ENCODE assay signal across 8 mouse cellular contexts in the genomic region with DNA sequence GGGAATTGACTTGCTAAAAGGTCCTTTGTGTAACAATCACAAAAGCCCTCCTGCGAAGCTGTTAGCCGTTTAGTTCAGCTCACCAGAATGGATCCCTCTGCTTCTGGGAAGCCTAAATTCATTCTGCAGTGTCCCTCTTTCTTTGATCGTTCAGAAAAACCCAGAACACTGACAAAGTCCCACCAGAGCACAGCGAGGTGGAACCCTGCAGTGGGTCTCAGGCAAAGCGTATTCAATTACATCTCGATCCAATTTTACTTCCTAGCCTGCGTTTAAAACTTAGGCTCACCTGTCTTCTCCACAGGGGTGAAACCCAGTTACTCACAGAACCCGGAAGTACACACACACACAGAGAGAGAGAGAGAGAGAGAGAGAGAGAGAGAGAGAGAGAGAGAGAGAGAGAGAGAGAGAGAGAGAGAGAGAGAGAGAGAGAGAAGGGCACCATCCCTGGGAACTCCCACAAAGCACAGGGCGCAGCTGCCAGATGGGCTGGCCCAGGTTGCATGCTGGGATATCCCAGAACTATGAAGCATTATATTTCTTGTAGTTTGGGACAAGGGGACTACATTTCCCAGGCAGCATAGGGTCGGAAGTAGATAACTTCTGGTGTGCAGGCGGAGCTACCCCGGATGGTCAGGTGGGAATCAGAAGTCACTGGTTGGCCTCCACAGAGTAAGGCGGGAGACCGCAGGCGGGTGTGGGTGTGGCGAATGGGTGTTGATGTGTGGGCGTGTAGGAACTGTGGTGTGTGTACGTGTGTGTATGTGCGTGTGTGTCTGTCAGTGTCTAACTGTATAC. TPM values are rescaled to one million over a fixed set of nuclear protein-coding genes. Genes with fewer than 3 reads are reported as not detected.
DNase-seq lines count a peak whose midpoint lies in the region; ATAC-seq and TF ChIP-seq lines count a peak whose summit lies in the region.

A gene (plus strand): TSS at position 526 of the 798 bp plus-strand sequence.

- H3K4me3 ChIP-seq in C2C12 (ENCODE audit: insufficient read depth, poor library complexity, severe bottlenecking) (peak within 1 kb of the TSS; percentile 30), myocyte (peak within 1 kb of the TSS; percentile 43)
- H3K4me3 ChIP-seq in erythroblast, embryonic 14.5 days (replicated peaks): peak within 1 kb of the TSS; percentile 69
- H3K4me3 ChIP-seq in heart, embryonic 11.5 days (ENCODE audit: low read depth, low read length): peak within 1 kb of the TSS; percentile 58
- H3K4me3 ChIP-seq in kidney, embryonic 16.5 days (ENCODE audit: low read length): peak within 1 kb of the TSS; percentile 49
- H3K4me3 ChIP-seq in liver, adult 2 months (ENCODE audit: insufficient read depth, low read depth, low read length): peak within 1 kb of the TSS; percentile 56

- no peaks in the 10 kb centered on the region for H3K79me3 ChIP-seq in C2C12 (ENCODE audit: low read depth)

- DNase-seq in brain, embryonic 14.5 days (ENCODE audit: low read depth): peak; percentile 99
- peak; percentile 100 for DNase-seq in liver, adult 2 months (ENCODE audit: extremely low read depth, low read depth, low spot score)
- peak; percentile 97 for DNase-seq in splenic B cell, adult 2 months (ENCODE audit: low read depth, low spot score)

- H3ac ChIP-seq in C2C12 (ENCODE audit: control insufficient read depth, insufficient read length, low read depth): peak within 1 kb of the TSS; percentile 55
- no peak within 1 kb of the TSS for H3ac ChIP-seq in myocyte (ENCODE audit: control insufficient read depth, insufficient read length)

- no peaks in the 10 kb centered on the region for H3K27me3 ChIP-seq in C2C12 (ENCODE audit: control insufficient read depth, insufficient read depth, insufficient read length)
- H3K27me3 ChIP-seq in erythroblast, embryonic 14.5 days (ENCODE audit: control insufficient read depth): peaks cover 7% of the 10 kb centered on the region
- H3K27me3 ChIP-seq in heart, embryonic 11.5 days (ENCODE audit: control insufficient read depth, insufficient read depth, low read length): peaks cover 2% of the 10 kb centered on the region; the same call in 1 of the 2 replicates
- H3K27me3 ChIP-seq in kidney, embryonic 16.5 days (ENCODE audit: insufficient read depth, low read length): no peaks in the 10 kb centered on the region
- no peaks in the 10 kb centered on the region for H3K27me3 ChIP-seq in liver, adult 2 months (ENCODE audit: control insufficient read depth, insufficient read depth, low read length)
- no peaks in the 10 kb centered on the region for H3K27me3 ChIP-seq in myocyte (ENCODE audit: control insufficient read depth, insufficient read depth, insufficient read length)
- H3K27me3 ChIP-seq in splenic B cell, adult 2 months (ENCODE audit: control insufficient read depth, insufficient read depth, low read length, poor library complexity, severe bottlenecking): no peaks in the 10 kb centered on the region

- peak; percentile 97 for ATAC-seq in heart, embryonic 11.5 days (replicated peaks; ENCODE audit: insufficient number of reproducible peaks, low FRiP score, low TSS enrichment)
- ATAC-seq in kidney, embryonic 16.5 days (ENCODE audit: low FRiP score, low TSS enrichment): peak; percentile 99

- peaks cover 26% of the 10 kb centered on the region for H3K4me1 ChIP-seq in erythroblast, embryonic 14.5 days (ENCODE audit: control insufficient read depth)
- H3K4me1 ChIP-seq in heart, embryonic 11.5 days (ENCODE audit: control insufficient read depth, insufficient read depth, low read length): peaks cover 8% of the 10 kb centered on the region
- H3K4me1 ChIP-seq in kidney, embryonic 16.5 days (ENCODE audit: insufficient read depth, low read length): peaks cover 10% of the 10 kb centered on the region; the same call in 1 of the 2 replicates
- H3K4me1 ChIP-seq in liver, adult 2 months (ENCODE audit: control insufficient read depth, insufficient read depth, low read length): peaks cover 6% of the 10 kb centered on the region

- no peak for TF ChIP-seq CTCF in C2C12 (IDR thresholded peaks at IDR 0.05; ENCODE audit: control insufficient read depth, insufficient read depth, insufficient read length)
- no peak for TF ChIP-seq CTCF in brain, embryonic 14.5 days (IDR thresholded peaks at IDR 0.05; ENCODE audit: borderline replicate concordance, extremely low read depth, insufficient read depth, insufficient read length)
- no peak for TF ChIP-seq CTCF in liver, adult 2 months (IDR thresholded peaks at IDR 0.05; ENCODE audit: low read depth, low read length)

- H3K9ac ChIP-seq in heart, embryonic 11.5 days (ENCODE audit: low read depth, low read length): peak within 1 kb of the TSS; percentile 85
- peak within 1 kb of the TSS; percentile 65 for H3K9ac ChIP-seq in kidney, embryonic 16.5 days (replicated peaks; ENCODE audit: low read length)
- H3K9ac ChIP-seq in liver, adult 2 months (ENCODE audit: low read depth, low read length): peak within 1 kb of the TSS; percentile 71

- H3K79me2 ChIP-seq in C2C12 (ENCODE audit: control insufficient read depth, insufficient read depth): no peaks in the 10 kb centered on the region
- no peaks in the 10 kb centered on the region for H3K79me2 ChIP-seq in liver, adult 2 months (ENCODE audit: control insufficient read depth, insufficient read depth, low read length)
- H3K79me2 ChIP-seq in myocyte (ENCODE audit: control insufficient read depth, insufficient read depth): no peaks in the 10 kb centered on the region

- H3K9me3 ChIP-seq in erythroblast, embryonic 14.5 days (ENCODE audit: control insufficient read depth, low read length): no peaks in the 10 kb centered on the region
- H3K9me3 ChIP-seq in heart, embryonic 11.5 days (replicated peaks; ENCODE audit: control insufficient read depth, low read length): no peaks in the 10 kb centered on the region
- H3K9me3 ChIP-seq in kidney, embryonic 16.5 days (ENCODE audit: low read length): no peaks in the 10 kb centered on the region

- 1% methylated on average over 19 of the region's 19 CpGs for WGBS in heart, embryonic 11.5 days (ENCODE audit: insufficient replicate concordance)
- WGBS in kidney, embryonic 16.5 days: under 1% methylated on average over 19 of the region's 19 CpGs
- 1% methylated on average over 19 of the region's 19 CpGs for WGBS in liver, adult 2 months

- peak within 1 kb of the TSS; percentile 88 for H3K4me2 ChIP-seq in heart, embryonic 11.5 days
- H3K4me2 ChIP-seq in kidney, embryonic 16.5 days (replicated peaks; ENCODE audit: low read depth, low read length): peak within 1 kb of the TSS; percentile 60
- peak within 1 kb of the TSS; percentile 97 for H3K4me2 ChIP-seq in myocyte (ENCODE audit: low read depth)

- H3K27ac ChIP-seq in heart, embryonic 11.5 days (ENCODE audit: low read depth, low read length): peak within 1 kb of the TSS; percentile 54; the same call in 1 of the 2 replicates
- peak within 1 kb of the TSS; percentile 43 for H3K27ac ChIP-seq in kidney, embryonic 16.5 days (ENCODE audit: low read length)
- H3K27ac ChIP-seq in liver, adult 2 months (replicated peaks; ENCODE audit: insufficient read depth, low read depth, low read length): peak within 1 kb of the TSS; percentile 73

- peak; percentile 14; the same call in 1 of the 2 replicates for TF ChIP-seq POLR2A in brain, embryonic 14.5 days (IDR thresholded peaks at IDR 0.05; ENCODE audit: borderline replicate concordance, extremely low read depth, insufficient read depth, insufficient read length, poor library complexity, severe bottlenecking)
- TF ChIP-seq POLR2A in liver, adult 2 months (IDR thresholded peaks at IDR 0.05; ENCODE audit: extremely low read depth, insufficient read depth, low read length): 0 out of 2 replicates have a peak, but pooled peaks have one; percentile 5
- peak; percentile 71 for TF ChIP-seq POLR2A in myocyte (IDR thresholded peaks at IDR 0.05; ENCODE audit: insufficient read length, low read depth)

- H3K36me3 ChIP-seq in C2C12 (ENCODE audit: control insufficient read depth, insufficient read depth): no peaks in the 10 kb centered on the region
- H3K36me3 ChIP-seq in erythroblast, embryonic 14.5 days (ENCODE audit: control insufficient read depth): no peaks in the 10 kb centered on the region
- no peaks in the 10 kb centered on the region for H3K36me3 ChIP-seq in heart, embryonic 11.5 days (ENCODE audit: control insufficient read depth, insufficient read depth, low read length)
- no peaks in the 10 kb centered on the region for H3K36me3 ChIP-seq in kidney, embryonic 16.5 days (ENCODE audit: insufficient read depth, low read length)
- no peaks in the 10 kb centered on the region for H3K36me3 ChIP-seq in liver, adult 2 months (ENCODE audit: control insufficient read depth, insufficient read depth, low read length)
- no peaks in the 10 kb centered on the region for H3K36me3 ChIP-seq in myocyte (ENCODE audit: control insufficient read depth, insufficient read depth)
- no peaks in the 10 kb centered on the region for H3K36me3 ChIP-seq in splenic B cell, adult 2 months (ENCODE audit: control insufficient read depth, insufficient read depth, low read length, poor library complexity, severe bottlenecking)

TF ChIP-seq in C2C12, 6 proteins besides CTCF, POLR2A, EP300 and RAD21 (continues in another document):
- TF ChIP-seq CEBPB (IDR thresholded peaks at IDR 0.05; ENCODE audit: low read depth) (no peak), MAX (IDR thresholded peaks at IDR 0.05) (peak; percentile 48), USF1 (IDR thresholded peaks at IDR 0.05; ENCODE audit: low read depth) (peak; percentile 75), FOSL1 (IDR thresholded peaks at IDR 0.05; ENCODE audit: insufficient read depth, low read length, poor library complexity, severe bottlenecking) (no peak), MYOG (IDR thresholded peaks at IDR 0.05; ENCODE audit: control insufficient read depth, extremely low read depth, insufficient read length) (no peak)

TF ChIP-seq in myocyte, 11 proteins besides CTCF, POLR2A, EP300 and RAD21 (continues in another document):
- TF ChIP-seq E2F4 (IDR thresholded peaks at IDR 0.05; ENCODE audit: insufficient read depth): no peak
- peak; percentile 76 for TF ChIP-seq POLR2AphosphoS2 (IDR thresholded peaks at IDR 0.05; ENCODE audit: insufficient read length, low read depth)
- peak; percentile 71 for TF ChIP-seq USF1 (IDR thresholded peaks at IDR 0.05; ENCODE audit: low read depth)
- no peak for TF ChIP-seq MAX (IDR thresholded peaks at IDR 0.05; ENCODE audit: low read depth)
- TF ChIP-seq REST (IDR thresholded peaks at IDR 0.05; ENCODE audit: insufficient read depth, insufficient read length): no peak
- no peak for TF ChIP-seq CEBPB (IDR thresholded peaks at IDR 0.05; ENCODE audit: insufficient read depth, poor library complexity, severe bottlenecking)

RNA-seq across cellular contexts. Expression of the gene that starts here (rescaled TPM):
- 0.75 TPM for polyA plus RNA-seq in C2C12 (2012; fragmentation: generic; extraction: Trizol)
- 6.6 and 7.3 TPM in 2 replicates for polyA plus RNA-seq in brain, embryonic 14.5 days (2012; rRNA removed)
- not detected in 2 replicates for polyA plus RNA-seq in erythroblast, embryonic 14.5 days (2012)
- 1.7 and 3.1 TPM in 2 replicates for polyA plus RNA-seq in heart, embryonic 11.5 days (2014; fragmentation: Nextera tagmentation; extraction: Ambion mirVana)
- polyA plus RNA-seq in kidney, embryonic 16.5 days (2015; fragmentation: Nextera tagmentation; extraction: Ambion mirVana): 4.0 and 5.4 TPM in 2 replicates
- 0.27 and 0.28 TPM in 2 replicates for total RNA-seq in liver, adult 2 months (2014; rRNA removed)
- polyA plus RNA-seq in liver, adult 2 months (2012; rRNA removed): 0.05 and 0.40 TPM in 2 replicates
- polyA plus RNA-seq in myocyte (2012; fragmentation: generic; extraction: Trizol): 1.7 TPM

Comparison
In these comparisons a context has a peak if more than half of its experiments do, and no peak if none do; other contexts are left out.
1. Peak in every context shown above with its lines: DNase-seq, ATAC-seq, H3K4me3 ChIP-seq and H3K27ac ChIP-seq.
2. Peak in DNase-seq, H3K4me3 ChIP-seq, H3K27ac ChIP-seq and H3K9ac ChIP-seq in liver, adult 2 months; RNA of the gene not detected or under 1 TPM.
3. POLR2A ChIP-seq: peak in every context shown above with its lines; median percentile 71 in myocyte; 14 in brain, embryonic 14.5 days; 5 in liver, adult 2 months.